Mouse (Mus musculus): ENCODE results near the gene Mc1r. TPM values are rescaled to one million over a fixed set of nuclear protein-coding genes. Genes with fewer than 3 reads are reported as not detected.
"Not testable (repeated sequence)": the region's sequence is repeated elsewhere in the genome, so short reads cannot be mapped to it uniquely, and the experiment has no call there.

Gene Mc1r
- total RNA-seq, 2 experiments from 2014 or later, result 0.09 TPM; not detected in 1

- DNase-seq (ENCODE audit: low spot score in 2 of 2), result not testable (repeated sequence)
These were observed 22.8 kb downstream of the Mc1r start for GRCm38 (mm10) chr8:123429722-123430013.

GRCm38 (mm10) chr8:123430936-123431335, 24.0 kb downstream of the Mc1r start:
- DNase-seq (ENCODE audit: low spot score in 2 of 2), result not testable (repeated sequence)

- DNase-seq (ENCODE audit: low spot score in 2 of 2), result no peak
These were observed 24.9 kb downstream of the Mc1r start for GRCm38 (mm10) chr8:123431616-123432365.

GRCm38 (mm10) chr8:123432381-123432780, 25.5 kb downstream of the Mc1r start:
- no peak for DNase-seq (ENCODE audit: low spot score in 2 of 2)

GRCm38 (mm10) chr8:123433241-123433974, 26.5 kb downstream of the Mc1r start:
- DNase-seq (ENCODE audit: low spot score in 2 of 2), result not testable (repeated sequence)

- no peak for DNase-seq (ENCODE audit: low spot score in 2 of 2)
These were observed 34.9 kb downstream of the Mc1r start for GRCm38 (mm10) chr8:123441788-123442187.

GRCm38 (mm10) chr8:123442351-123442750, 35.4 kb downstream of the Mc1r start:
- DNase-seq (ENCODE audit: low spot score in 2 of 2), result no peak

- peak; percentile 93 to 95 for DNase-seq (ENCODE audit: low spot score in 2 of 2)
These were observed 36.1 kb downstream of the Mc1r start for GRCm38 (mm10) chr8:123442871-123443575.

GRCm38 (mm10) chr8:123443576-123443921, 36.6 kb downstream of the Mc1r start:
- DNase-seq (ENCODE audit: low spot score in 2 of 2), result no peak

GRCm38 (mm10) chr8:123444131-123444530, 37.2 kb downstream of the Mc1r start:
- DNase-seq (ENCODE audit: low spot score in 2 of 2), result no peak

- no peak for DNase-seq (ENCODE audit: low spot score in 2 of 2)
These were observed 39.1 kb downstream of the Mc1r start for GRCm38 (mm10) chr8:123445981-123446380.

GRCm38 (mm10) chr8:123446799-123447198, 39.9 kb downstream of the Mc1r start:
- DNase-seq (ENCODE audit: low spot score in 2 of 2), result no peak

- DNase-seq (ENCODE audit: low spot score in 2 of 2), result no peak
These were observed 43.9 kb downstream of the Mc1r start for GRCm38 (mm10) chr8:123450783-123451182.

GRCm38 (mm10) chr8:123451747-123452146, 44.8 kb downstream of the Mc1r start:
- DNase-seq (ENCODE audit: low spot score in 2 of 2), result not testable (repeated sequence)

GRCm38 (mm10) chr8:123452149-123452548, 45.2 kb downstream of the Mc1r start:
- no peak for DNase-seq (ENCODE audit: low spot score in 2 of 2)

- no peak for DNase-seq (ENCODE audit: low spot score in 2 of 2)
These were observed 46.4 kb downstream of the Mc1r start for GRCm38 (mm10) chr8:123453291-123453690.

- no peak for DNase-seq (ENCODE audit: low spot score in 2 of 2)
These were observed 47.0 kb downstream of the Mc1r start for GRCm38 (mm10) chr8:123453951-123454350.

GRCm38 (mm10) chr8:123454559-123454958, 47.7 kb downstream of the Mc1r start:
- no peak for DNase-seq (ENCODE audit: low spot score in 2 of 2)
